Mouse (Mus musculus) left cerebral cortex, postnatal 36 days (tissue): ENCODE data around the gene Rabggta. TPM values are rescaled to one million over a fixed set of nuclear protein-coding genes. Genes with fewer than 3 reads are reported as not detected.
"Not testable (repeated sequence)": the region's sequence is repeated elsewhere in the genome, so short reads cannot be mapped to it uniquely, and the experiment has no call there.

Experiments
- DNase-seq, 2 experiments: peaks; one replicate each; pipeline ENCODE4 v3.0.0; 2021 to 2022; ENCODE audit warnings: low spot score in 2 of 2, mixed read lengths in 1 of 2
- intact Hi-C: fragments of 180-260 bp; cut with DNase I; formaldehyde crosslinking; loops from one replicate; pipeline ENCODE4 v1.15.1; 2025
- total RNA-seq, 2 experiments: library from RNA; stranded (reverse); gene quantifications; 2 replicates each; pipeline ENCODE4 v1.2.3; 2021

Rabggta gene
- 10 to 100 TPM; 50.6 to 50.9 TPM for total RNA-seq

GRCm38 (mm10) chr14:55721700-55722437 is at the start of gene Rabggta:
Rabggta (minus strand) TSS chr14:55722263.
- DNase-seq = peak; percentile 88 to 92
- intact Hi-C loops = loop anchor here (2.0 kb wide), 1 partner anchor 39 kb away; no protein-coding TSS in a partner anchor

GRCm38 (mm10) chr14:55769087-55769703 is 47.1 kb upstream of the Rabggta start:
- DNase-seq = no peak
- intact Hi-C loops = loop anchor here (5.0 kb wide), 1 partner anchor 148 kb away; no protein-coding TSS in a partner anchor

GRCm38 (mm10) chr14:55768555-55768954 is 46.5 kb upstream of the Rabggta start:
- no peak for DNase-seq
- intact Hi-C loops = loop anchor here (5.0 kb wide), 1 partner anchor 149 kb away; no protein-coding TSS in a partner anchor

GRCm38 (mm10) chr14:55767519-55768414 is 45.7 kb upstream of the Rabggta start:
- intact Hi-C loops = loop anchor here (5.0 kb wide), 1 partner anchor 150 kb away; no protein-coding TSS in a partner anchor
- DNase-seq = peak in 1 of 2 experiments; percentile 45

DNA sequence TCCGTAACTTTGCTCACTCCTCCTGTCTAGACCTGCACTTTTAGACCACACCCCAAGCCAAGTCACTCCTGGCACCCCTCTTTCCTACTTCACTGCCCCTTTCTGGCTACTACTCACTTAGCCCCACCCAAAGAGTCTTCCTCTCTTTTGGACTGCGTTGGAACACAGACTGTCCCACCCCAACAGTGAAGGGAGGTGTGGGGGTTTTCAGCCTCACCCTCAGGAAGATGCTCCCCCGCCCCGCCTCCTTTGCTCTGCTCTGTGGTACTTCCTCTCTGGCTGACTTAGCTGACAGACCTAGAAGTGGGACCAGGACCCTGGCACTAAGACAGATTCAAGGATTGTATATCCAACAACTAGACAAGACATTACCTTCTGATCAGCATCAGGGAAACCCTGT is 43.6 kb upstream of the Rabggta start, which contains the start of gene Ltb4r1:
Ltb4r1 (plus strand) TSS at position 267 of the 400 bp plus-strand sequence.
- no peak for DNase-seq
- intact Hi-C loops = loop anchor here (5.0 kb wide), 1 partner anchor 152 kb away; no protein-coding TSS in a partner anchor

- intact Hi-C loops = no loop called here
- DNase-seq = no peak
Measured at GRCm38 (mm10) chr14:55763166-55763565, 41.1 kb upstream of the Rabggta start.

DNA sequence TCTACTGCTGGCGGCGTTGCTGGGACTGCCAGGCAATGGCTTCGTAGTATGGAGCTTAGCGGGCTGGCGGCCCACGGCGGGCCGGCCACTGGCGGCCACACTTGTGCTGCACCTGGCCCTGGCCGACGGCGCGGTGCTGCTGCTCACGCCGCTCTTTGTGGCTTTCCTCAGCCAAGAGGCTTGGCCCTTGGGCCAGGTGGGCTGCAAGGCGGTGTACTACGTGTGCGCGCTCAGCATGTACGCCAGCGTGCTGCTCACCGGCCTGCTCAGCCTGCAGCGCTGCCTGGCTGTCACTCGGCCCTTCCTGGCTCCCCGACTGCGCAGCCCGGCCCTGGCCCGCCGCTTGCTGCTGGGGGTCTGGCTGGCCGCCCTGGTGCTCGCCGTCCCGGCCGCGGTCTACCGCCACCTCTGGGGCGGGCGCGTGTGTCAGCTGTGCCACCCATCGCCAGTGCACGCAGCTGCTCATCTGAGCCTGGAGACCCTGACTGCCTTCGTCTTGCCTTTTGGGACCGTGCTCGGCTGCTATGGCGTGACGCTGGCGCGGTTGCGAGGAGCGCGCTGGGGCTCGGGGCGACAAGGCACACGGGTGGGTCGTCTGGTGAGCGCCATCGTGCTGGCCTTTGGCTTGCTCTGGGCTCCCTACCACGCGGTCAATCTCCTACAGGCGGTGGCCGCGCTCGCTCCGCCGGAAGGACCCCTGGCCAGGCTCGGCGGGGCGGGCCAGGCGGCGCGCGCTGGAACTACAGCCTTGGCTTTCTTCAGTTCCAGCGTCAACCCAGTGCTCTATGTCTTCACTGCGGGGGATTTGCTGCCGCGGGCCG is 40.1 kb upstream of the Rabggta start:
- peak; percentile 47 to 49 for DNase-seq
- intact Hi-C loops = no loop called here

GRCm38 (mm10) chr14:55761163-55761562 is 39.1 kb upstream of the Rabggta start, which contains the start of gene Ltb4r2:
Ltb4r2 (plus strand) TSS chr14:55761428.
- intact Hi-C loops = no loop called here
- no peak for DNase-seq

GRCm38 (mm10) chr14:55760156-55760555 is 38.1 kb upstream of the Rabggta start:
- intact Hi-C loops = not testable (repeated sequence)
- peak; percentile 76 to 82 for DNase-seq

- intact Hi-C loops = no loop called here
- DNase-seq = no peak
Measured at GRCm38 (mm10) chr14:55758363-55758784, 36.3 kb upstream of the Rabggta start, which contains the start of gene Cideb. Cideb (minus strand) TSS chr14:55758458.

- no peak for DNase-seq
- intact Hi-C loops = no loop called here
Measured at GRCm38 (mm10) chr14:55757566-55757965, 35.5 kb upstream of the Rabggta start.

GRCm38 (mm10) chr14:55747051-55747847 is 25.2 kb upstream of the Rabggta start:
- no peak for DNase-seq
- intact Hi-C loops = no loop called here

- DNase-seq = no peak
- intact Hi-C loops = loop anchor here (1.0 kb wide), 1 partner anchor 64 kb away; no protein-coding TSS in a partner anchor
Measured at GRCm38 (mm10) chr14:55745861-55746237, 23.8 kb upstream of the Rabggta start.

- intact Hi-C loops = loop anchor here (1.0 kb wide), 1 partner anchor 63 kb away; no protein-coding TSS in a partner anchor
Measured at GRCm38 (mm10) chr14:55745180-55745860, 23.3 kb upstream of the Rabggta start, which contains the start of the genes Dhrs1 and Nop9. Dhrs1 (minus strand) TSS chr14:55745690. Nop9 (plus strand) TSS chr14:55745693.

GRCm38 (mm10) chr14:55743711-55744110 is 21.6 kb upstream of the Rabggta start:
- DNase-seq = peak; percentile 77 to 84
- intact Hi-C loops = no loop called here

More at GRCm38 (mm10) chr14:55745180-55745860, 23.3 kb upstream of the Rabggta start, which contains the start of the genes Dhrs1 and Nop9:
- peak; percentile 87 to 91 for DNase-seq

GRCm38 (mm10) chr14:55737086-55737687 is 15.1 kb upstream of the Rabggta start:
- intact Hi-C loops = no loop called here
- DNase-seq = no peak

GRCm38 (mm10) chr14:55735758-55736157 is 13.7 kb upstream of the Rabggta start:
- no peak for DNase-seq
- intact Hi-C loops = no loop called here
